Mouse (Mus musculus) CH12.LX (cell line): ENCODE measurements at regions not wholly inside any gene's neighbourhood (a gene's known extent, or its start where the extent isn't known, plus 50 kb on each side); places are given as distances from the start of the nearest gene placed in this dataset.
A peak's percentile ranks its signal among the peaks of the same experiment; 100 is the strongest.

ENCODE experiments used
- DNase-seq: peaks from one replicate; pipeline ENCODE4 v3.0.0-alpha.2; 2013; ENCODE audit errors: extremely low read depth
- H3K27ac ChIP-seq: 2 replicates; pipeline ENCODE4 v1.5.1; 2012; ENCODE audit warnings: low read depth, mild to moderate bottlenecking, control low read depth, moderate library complexity; ENCODE audit not compliant: insufficient read depth
- H3K27me3 ChIP-seq: replicated peaks from 2 replicates; pipeline ENCODE3; 2012; ENCODE audit warnings: inconsistent platforms
- H3K36me3 ChIP-seq, 2 experiments: replicated peaks in 1 of 2; 2 replicates each; pipeline versions ENCODE3 to v1.6.1; 2012; ENCODE audit warnings: inconsistent platforms in 1 of 2, low read length in 1 of 2, mild to moderate bottlenecking in 1 of 2, mixed read lengths in 1 of 2, moderate library complexity in 1 of 2; ENCODE audit not compliant: control insufficient read depth in 1 of 2, insufficient read depth in 1 of 2
- H3K4me1 ChIP-seq, 2 experiments: 2 replicates each; pipeline ENCODE4 v1.6.1; 2012; ENCODE audit warnings: inconsistent platforms in 1 of 2, moderate library complexity in 1 of 2; ENCODE audit not compliant: insufficient read depth in 2 of 2, control insufficient read depth in 1 of 2
- H3K4me2 ChIP-seq: 2 replicates; pipeline ENCODE4 v1.6.1; 2012; ENCODE audit warnings: low read depth, mild to moderate bottlenecking, control low read depth; ENCODE audit not compliant: poor library complexity, insufficient read depth, severe bottlenecking
- H3K4me3 ChIP-seq, 3 experiments: fragments of 150-350 bp in 1 of 3; sonication (generic) in 1 of 3; replicated peaks in 1 of 3; 2 replicates each; pipeline versions ENCODE3 to v1.5.1; 2011 to 2012; ENCODE audit warnings: low read depth in 2 of 3, low read length in 2 of 3, mild to moderate bottlenecking in 2 of 3, moderate library complexity in 2 of 3, control low read depth in 1 of 3, improper control_type of control experiment in 1 of 3, inconsistent platforms in 1 of 3, mixed read lengths in 1 of 3; ENCODE audit not compliant: poor library complexity in 1 of 3
- H3K79me2 ChIP-seq: replicated peaks from 2 replicates; pipeline ENCODE4 v1.6.1; 2012; ENCODE audit warnings: mild to moderate bottlenecking, moderate library complexity; ENCODE audit not compliant: control insufficient read depth, poor library complexity, insufficient read depth, severe bottlenecking; ENCODE audit errors: extremely low read depth
- H3K9ac ChIP-seq: 2 replicates; pipeline ENCODE4 v1.6.1; 2012; ENCODE audit warnings: low read depth, mild to moderate bottlenecking, control low read depth, moderate library complexity; ENCODE audit not compliant: insufficient read depth
- H3K9me3 ChIP-seq: replicated peaks from 2 replicates; pipeline ENCODE3; 2012; ENCODE audit warnings: low read length, inconsistent platforms, mixed read lengths
- BHLHE40 ChIP-seq: IDR thresholded peaks from 2 replicates; pipeline ENCODE4 v1.6.1; 2011; ENCODE audit warnings: mild to moderate bottlenecking, low read depth, low read length, improper control_type of control experiment
- CHD2 ChIP-seq: IDR thresholded peaks from 2 replicates; pipeline ENCODE4 v1.6.1; 2011; ENCODE audit warnings: low read length, improper control_type of control experiment
- E2F4 ChIP-seq: IDR thresholded peaks from 2 replicates; pipeline ENCODE4 v1.6.1; 2011; ENCODE audit warnings: low read depth, low read length, improper control_type of control experiment; ENCODE audit not compliant: insufficient replicate concordance
- ELF1 ChIP-seq: IDR thresholded peaks from 2 replicates; pipeline ENCODE4 v1.6.1; 2014; ENCODE audit warnings: low read depth, mild to moderate bottlenecking, inconsistent platforms, low read length, improper control_type of control experiment
- EP300 ChIP-seq: IDR thresholded peaks from 2 replicates; pipeline ENCODE4 v1.6.1; 2011; ENCODE audit warnings: low read length, improper control_type of control experiment
- ETS1 ChIP-seq: conservative IDR thresholded peaks from 2 replicates; pipeline ENCODE4 v1.6.1; 2012; ENCODE audit warnings: low read depth, mild to moderate bottlenecking, inconsistent platforms, low read length, improper control_type of control experiment, moderate library complexity
- GABPA ChIP-seq: IDR thresholded peaks from 2 replicates; pipeline ENCODE4 v1.6.1; 2012; ENCODE audit warnings: low read depth, low read length, improper control_type of control experiment, inconsistent platforms; ENCODE audit not compliant: insufficient replicate concordance
- HCFC1 ChIP-seq: IDR thresholded peaks from 2 replicates; pipeline ENCODE4 v1.6.1; 2012; ENCODE audit warnings: low read depth, mild to moderate bottlenecking, inconsistent platforms, low read length, improper control_type of control experiment
- IRF4 ChIP-seq: IDR thresholded peaks from 2 replicates; pipeline ENCODE4 v1.6.1; 2014; ENCODE audit warnings: low read depth, mild to moderate bottlenecking, inconsistent platforms, low read length, improper control_type of control experiment
- JUN ChIP-seq: IDR thresholded peaks from 2 replicates; pipeline ENCODE4 v1.6.1; 2011; ENCODE audit warnings: low read depth, mild to moderate bottlenecking, low read length, improper control_type of control experiment, moderate library complexity; ENCODE audit not compliant: insufficient read depth
- JUND ChIP-seq: conservative IDR thresholded peaks from 2 replicates; pipeline ENCODE4 v1.6.1; 2011; ENCODE audit warnings: low read depth, low read length, improper control_type of control experiment
- MAZ ChIP-seq: IDR thresholded peaks from 2 replicates; pipeline ENCODE4 v1.6.1; 2012; ENCODE audit warnings: low read depth, mild to moderate bottlenecking, inconsistent platforms, low read length, improper control_type of control experiment, moderate library complexity
- MYC ChIP-seq: IDR thresholded peaks from 2 replicates; pipeline ENCODE4 v1.6.1; 2011; ENCODE audit warnings: low read depth, mild to moderate bottlenecking, improper control_type of control experiment, low read length
- NELFE ChIP-seq: IDR thresholded peaks from 2 replicates; pipeline ENCODE4 v1.6.1; 2011; ENCODE audit warnings: low read depth, low read length, improper control_type of control experiment
- NRF1 ChIP-seq: IDR thresholded peaks from 2 replicates; pipeline ENCODE4 v1.6.1; 2014; ENCODE audit warnings: low read depth, mild to moderate bottlenecking, inconsistent platforms, low read length, improper control_type of control experiment, moderate library complexity
- PAX5 ChIP-seq: IDR thresholded peaks from 2 replicates; pipeline ENCODE4 v1.6.1; 2012; ENCODE audit warnings: low read length, inconsistent platforms, mixed read lengths
- POLR2AphosphoS2 ChIP-seq: IDR thresholded peaks from 2 replicates; pipeline ENCODE4 v1.6.1; 2011; ENCODE audit warnings: low read depth, low read length, improper control_type of control experiment
- RAD21 ChIP-seq: IDR thresholded peaks from 2 replicates; pipeline ENCODE4 v1.6.1; 2011; ENCODE audit warnings: low read depth, mild to moderate bottlenecking, low read length, improper control_type of control experiment, moderate library complexity
- RCOR1 ChIP-seq: conservative IDR thresholded peaks from 2 replicates; pipeline ENCODE4 v1.6.1; 2012; ENCODE audit warnings: low read depth, mild to moderate bottlenecking, inconsistent platforms, low read length, improper control_type of control experiment
- SIN3A ChIP-seq: IDR thresholded peaks from 2 replicates; pipeline ENCODE4 v1.6.1; 2012; ENCODE audit warnings: low read length, improper control_type of control experiment, inconsistent platforms
- USF1 ChIP-seq: IDR thresholded peaks from 2 replicates; pipeline ENCODE4 v1.6.1; 2014; ENCODE audit warnings: low read depth, mild to moderate bottlenecking, inconsistent platforms, low read length, improper control_type of control experiment
- ZC3H11A ChIP-seq: IDR thresholded peaks from 2 replicates; pipeline ENCODE4 v1.6.1; 2012; ENCODE audit warnings: low read depth, mild to moderate bottlenecking, inconsistent platforms, low read length, improper control_type of control experiment
- ZMIZ1 ChIP-seq: IDR thresholded peaks from 2 replicates; pipeline ENCODE4 v1.6.1; 2012; ENCODE audit warnings: low read depth, mild to moderate bottlenecking, inconsistent platforms, low read length, improper control_type of control experiment
- ZNF384 ChIP-seq: IDR thresholded peaks from 2 replicates; pipeline ENCODE4 v1.6.1; 2012; ENCODE audit warnings: low read depth, low read length, improper control_type of control experiment, inconsistent platforms
- dilution Hi-C: fragments of 300-500 bp; cut with MboI; formaldehyde crosslinking; loops from 2 replicates; pipeline ENCODE4 v1.14.3; 2020; ENCODE audit warnings: low sequenced_read_pairs; ENCODE audit not compliant: extremely low pct_unique_long_range_greater_than_20kb, extremely low pct_ligation_motif_present
- in situ Hi-C: fragments of 300-500 bp; cut with MboI; formaldehyde crosslinking; loops from 3 replicates; pipeline ENCODE4 v1.14.3; 2019; ENCODE audit warnings: low sequenced_read_pairs, low pct_ligation_motif_present, low pct_unique_long_range_greater_than_20kb, mixed read lengths

- H3K4me1 ChIP-seq, result peaks cover 3% of the 10 kb centered on the region in 2 experiments; a peak in 1 of 4 replicates
- H3K4me3 ChIP-seq, result no peak overlapping the region
These were observed 90.3 kb upstream of the Cxxc4 start for GRCm38 (mm10) chr3:134145935-134146334.

GRCm38 (mm10) chr3:134146373-134147224 lies 89.7 kb upstream of the Cxxc4 start:
- dilution Hi-C loops, result no loop called here
- Histone ChIP-seq H3K27ac (no peak overlapping the region), H3K36me3 (no peaks in the 10 kb centered on the region), H3K4me2 (peak overlapping the region; percentile 47; the same call in 1 of the 2 replicates), H3K27me3 (no peaks in the 10 kb centered on the region), H3K4me3 (no peak overlapping the region), H3K4me1 (peaks cover 3% of the 10 kb centered on the region in 2 experiments; a peak in 1 of 4 replicates), H3K79me2 (no peaks in the 10 kb centered on the region), H3K9ac (no peak overlapping the region), H3K9me3 (no peaks in the 10 kb centered on the region)
- TF ChIP-seq GABPA (no peak), ZMIZ1 (no peak), ZC3H11A (no peak), CHD2 (peak; percentile 42; the same call in 1 of the 2 replicates), USF1 (no peak), NELFE (no peak), E2F4 (no peak), HCFC1 (no peak), NRF1 (0 out of 2 replicates have a peak, but pooled peaks have one; percentile 7), JUND (no peak), SIN3A (no peak), POLR2AphosphoS2 (no peak), BHLHE40 (peak; percentile 21; the same call in 1 of the 2 replicates), MAZ (no peak)
- in situ Hi-C loops, result no loop called here
- DNase-seq, result no peak

More at GRCm38 (mm10) chr3:134145935-134146334, 90.3 kb upstream of the Cxxc4 start:
- Histone ChIP-seq H3K9me3 (no peaks in the 10 kb centered on the region), H3K9ac (no peak overlapping the region), H3K4me2 (no peak overlapping the region), H3K27me3 (no peaks in the 10 kb centered on the region), H3K27ac (no peak overlapping the region), H3K36me3 (no peaks in the 10 kb centered on the region), H3K79me2 (no peaks in the 10 kb centered on the region)
- in situ Hi-C loops (no loop called here), dilution Hi-C loops (no loop called here)
- TF ChIP-seq NRF1 (no peak), IRF4 (no peak), BHLHE40 (no peak), PAX5 (no peak), ZNF384 (no peak), ELF1 (no peak), MYC (no peak), RAD21 (no peak), EP300 (no peak), E2F4 (no peak), GABPA (no peak), ETS1 (no peak), JUN (no peak), RCOR1 (no peak)
- DNase-seq, result no peak
